Mouse (Mus musculus): ENCODE measurements at regions not wholly inside any gene's neighbourhood (a gene's known extent, or its start where the extent isn't known, plus 50 kb on each side); places are given as distances from the start of the nearest gene placed in this dataset.

GRCm38 (mm10) chr2:46394161-46394560, 1277.0 kb upstream of the Zeb2 start:
- Histone ChIP-seq H3K9me3 (ENCODE audit: control insufficient read depth, low read length) (no peaks in the 10 kb centered on the region), H3K4me2 (ENCODE audit: low read depth, low read length) (no peak overlapping the region), H3K9ac (ENCODE audit: low read length) (no peak overlapping the region), H3K27ac (ENCODE audit: low read length) (no peak overlapping the region), H3K4me3 (ENCODE audit: low read length) (no peak overlapping the region), H3K4me1 (replicated peaks; ENCODE audit: control insufficient read depth, insufficient read depth, low read length) (no peaks in the 10 kb centered on the region), H3K27me3 (ENCODE audit: control insufficient read depth, insufficient read depth, low read depth, low read length) (no peaks in the 10 kb centered on the region), H3K36me3 (ENCODE audit: control insufficient read depth, insufficient read depth, low read length) (no peaks in the 10 kb centered on the region)
- 69% methylated on average over 2 of the region's 2 CpGs for WGBS
- no peak for ATAC-seq (ENCODE audit: low read depth)

GRCm38 (mm10) chr2:46372847-46373461, 1255.8 kb upstream of the Zeb2 start:
- H3K27me3 ChIP-seq (ENCODE audit: control insufficient read depth, insufficient read depth, low read depth, low read length): no peaks in the 10 kb centered on the region
- H3K27ac ChIP-seq (ENCODE audit: low read length): no peak overlapping the region
- 92% methylated on average over 3 of the region's 3 CpGs for WGBS
- no peaks in the 10 kb centered on the region for H3K9me3 ChIP-seq (ENCODE audit: control insufficient read depth, low read length)
- H3K4me2 ChIP-seq (ENCODE audit: low read depth, low read length): no peak overlapping the region
- no peaks in the 10 kb centered on the region for H3K36me3 ChIP-seq (ENCODE audit: control insufficient read depth, insufficient read depth, low read length)
- no peak for ATAC-seq (ENCODE audit: low read depth)
- H3K4me3 ChIP-seq (ENCODE audit: low read length): no peak overlapping the region
- H3K4me1 ChIP-seq (replicated peaks; ENCODE audit: control insufficient read depth, insufficient read depth, low read length): no peaks in the 10 kb centered on the region
- H3K9ac ChIP-seq (ENCODE audit: low read length): no peak overlapping the region

- Histone ChIP-seq H3K36me3 (ENCODE audit: control insufficient read depth, insufficient read depth, low read length) (no peaks in the 10 kb centered on the region), H3K4me1 (replicated peaks; ENCODE audit: control insufficient read depth, insufficient read depth, low read length) (no peaks in the 10 kb centered on the region), H3K9ac (ENCODE audit: low read length) (no peak overlapping the region), H3K4me3 (ENCODE audit: low read length) (no peak overlapping the region), H3K27ac (ENCODE audit: low read length) (no peak overlapping the region), H3K4me2 (ENCODE audit: low read depth, low read length) (no peak overlapping the region), H3K9me3 (ENCODE audit: control insufficient read depth, low read length) (no peaks in the 10 kb centered on the region), H3K27me3 (ENCODE audit: control insufficient read depth, insufficient read depth, low read depth, low read length) (no peaks in the 10 kb centered on the region)
- ATAC-seq (ENCODE audit: low read depth): no peak
- WGBS: 23% methylated on average over 1 of the region's 1 CpGs
Observed at GRCm38 (mm10) chr2:46371755-46372154, 1254.6 kb upstream of the Zeb2 start.

GRCm38 (mm10) chr2:46370949-46371348, 1253.8 kb upstream of the Zeb2 start:
- Histone ChIP-seq H3K36me3 (ENCODE audit: control insufficient read depth, insufficient read depth, low read length) (no peaks in the 10 kb centered on the region), H3K9ac (ENCODE audit: low read length) (no peak overlapping the region), H3K9me3 (ENCODE audit: control insufficient read depth, low read length) (no peaks in the 10 kb centered on the region), H3K27me3 (ENCODE audit: control insufficient read depth, insufficient read depth, low read depth, low read length) (no peaks in the 10 kb centered on the region), H3K27ac (ENCODE audit: low read length) (no peak overlapping the region), H3K4me1 (replicated peaks; ENCODE audit: control insufficient read depth, insufficient read depth, low read length) (no peaks in the 10 kb centered on the region), H3K4me2 (ENCODE audit: low read depth, low read length) (no peak overlapping the region), H3K4me3 (ENCODE audit: low read length) (no peak overlapping the region)
- ATAC-seq (ENCODE audit: low read depth): no peak
- WGBS: 79% methylated on average over 5 of the region's 5 CpGs

GRCm38 (mm10) chr2:46368882-46369281, 1251.7 kb upstream of the Zeb2 start:
- Histone ChIP-seq H3K4me2 (ENCODE audit: low read depth, low read length) (no peak overlapping the region), H3K9me3 (ENCODE audit: control insufficient read depth, low read length) (no peaks in the 10 kb centered on the region), H3K9ac (ENCODE audit: low read length) (no peak overlapping the region), H3K27ac (ENCODE audit: low read length) (no peak overlapping the region), H3K36me3 (ENCODE audit: control insufficient read depth, insufficient read depth, low read length) (no peaks in the 10 kb centered on the region), H3K27me3 (ENCODE audit: control insufficient read depth, insufficient read depth, low read depth, low read length) (no peaks in the 10 kb centered on the region), H3K4me1 (replicated peaks; ENCODE audit: control insufficient read depth, insufficient read depth, low read length) (no peaks in the 10 kb centered on the region), H3K4me3 (ENCODE audit: low read length) (no peak overlapping the region)
- 90% methylated on average over 4 of the region's 4 CpGs for WGBS
- ATAC-seq (ENCODE audit: low read depth): no peak

GRCm38 (mm10) chr2:46366135-46366485, 1248.9 kb upstream of the Zeb2 start:
- H3K27ac ChIP-seq (ENCODE audit: low read length): no peak overlapping the region
- H3K4me1 ChIP-seq (replicated peaks; ENCODE audit: control insufficient read depth, insufficient read depth, low read length): no peaks in the 10 kb centered on the region
- WGBS: 70% methylated on average over 3 of the region's 3 CpGs
- no peaks in the 10 kb centered on the region for H3K36me3 ChIP-seq (ENCODE audit: control insufficient read depth, insufficient read depth, low read length)
- H3K4me2 ChIP-seq (ENCODE audit: low read depth, low read length): no peak overlapping the region
- no peak for ATAC-seq (ENCODE audit: low read depth)
- no peak overlapping the region for H3K9ac ChIP-seq (ENCODE audit: low read length)
- H3K9me3 ChIP-seq (ENCODE audit: control insufficient read depth, low read length): no peaks in the 10 kb centered on the region
- H3K27me3 ChIP-seq (ENCODE audit: control insufficient read depth, insufficient read depth, low read depth, low read length): no peaks in the 10 kb centered on the region
- no peak overlapping the region for H3K4me3 ChIP-seq (ENCODE audit: low read length)

- Histone ChIP-seq H3K9me3 (ENCODE audit: control insufficient read depth, low read length) (no peaks in the 10 kb centered on the region), H3K4me2 (ENCODE audit: low read depth, low read length) (no peak overlapping the region), H3K27me3 (ENCODE audit: control insufficient read depth, insufficient read depth, low read depth, low read length) (no peaks in the 10 kb centered on the region), H3K4me1 (replicated peaks; ENCODE audit: control insufficient read depth, insufficient read depth, low read length) (no peaks in the 10 kb centered on the region), H3K27ac (ENCODE audit: low read length) (no peak overlapping the region), H3K9ac (ENCODE audit: low read length) (no peak overlapping the region), H3K36me3 (ENCODE audit: control insufficient read depth, insufficient read depth, low read length) (no peaks in the 10 kb centered on the region), H3K4me3 (ENCODE audit: low read length) (no peak overlapping the region)
- ATAC-seq (ENCODE audit: low read depth): no peak
- WGBS: 79% methylated on average over 4 of the region's 4 CpGs
Observed at GRCm38 (mm10) chr2:46365428-46366134, 1248.4 kb upstream of the Zeb2 start.

GRCm38 (mm10) chr2:46360049-46360712, 1243.0 kb upstream of the Zeb2 start:
- H3K4me2 ChIP-seq (ENCODE audit: low read depth, low read length): no peak overlapping the region
- no peaks in the 10 kb centered on the region for H3K9me3 ChIP-seq (ENCODE audit: control insufficient read depth, low read length)
- H3K27ac ChIP-seq (ENCODE audit: low read length): no peak overlapping the region
- no peak overlapping the region for H3K4me3 ChIP-seq (ENCODE audit: low read length)
- H3K27me3 ChIP-seq (ENCODE audit: control insufficient read depth, insufficient read depth, low read depth, low read length): no peaks in the 10 kb centered on the region
- no peak for ATAC-seq (ENCODE audit: low read depth)
- H3K9ac ChIP-seq (ENCODE audit: low read length): no peak overlapping the region
- 54% methylated on average over 4 of the region's 4 CpGs for WGBS
- H3K36me3 ChIP-seq (ENCODE audit: control insufficient read depth, insufficient read depth, low read length): no peaks in the 10 kb centered on the region
- H3K4me1 ChIP-seq (replicated peaks; ENCODE audit: control insufficient read depth, insufficient read depth, low read length): no peaks in the 10 kb centered on the region

GRCm38 (mm10) chr2:46358225-46358624, 1241.0 kb upstream of the Zeb2 start:
- Histone ChIP-seq H3K9ac (ENCODE audit: low read length) (no peak overlapping the region), H3K27me3 (ENCODE audit: control insufficient read depth, insufficient read depth, low read depth, low read length) (no peaks in the 10 kb centered on the region), H3K9me3 (ENCODE audit: control insufficient read depth, low read length) (no peaks in the 10 kb centered on the region), H3K4me1 (replicated peaks; ENCODE audit: control insufficient read depth, insufficient read depth, low read length) (no peaks in the 10 kb centered on the region), H3K4me2 (ENCODE audit: low read depth, low read length) (no peak overlapping the region), H3K4me3 (ENCODE audit: low read length) (no peak overlapping the region), H3K27ac (ENCODE audit: low read length) (no peak overlapping the region), H3K36me3 (ENCODE audit: control insufficient read depth, insufficient read depth, low read length) (no peaks in the 10 kb centered on the region)
- 75% methylated on average over 3 of the region's 3 CpGs for WGBS
- no peak for ATAC-seq (ENCODE audit: low read depth)
